In genomic region chr12:76675364-76675763, GRCm38 (mm10) we compare ENCODE assay signal across 21 mouse cellular contexts. TPM values are rescaled to one million over a fixed set of nuclear protein-coding genes. Genes with fewer than 3 reads are reported as not detected.
DNase-seq lines count a peak whose midpoint lies in the region; ATAC-seq and TF ChIP-seq lines count a peak whose summit lies in the region.
"Had no signal": no experiment of that assay in that cellular context is flagged by ENCODE, and none has a peak within 500 bp of the region (broad histone marks: within the 10 kb centered on the region; RNA-seq: fewer than 3 reads in every experiment).

No protein-coding gene starts in this region.

- no peaks in the 10 kb centered on the region for H3K9me3 ChIP-seq in heart, embryonic 11.5 days (replicated peaks; ENCODE audit: control insufficient read depth, low read length)
- H3K9me3 ChIP-seq in liver, embryonic 11.5 days (ENCODE audit: control insufficient read depth, low read length) = no peaks in the 10 kb centered on the region
- no peaks in the 10 kb centered on the region for H3K9me3 ChIP-seq in embryonic facial prominence, embryonic 10.5 days
- no peaks in the 10 kb centered on the region for H3K9me3 ChIP-seq in liver, embryonic 14.5 days (ENCODE audit: control insufficient read depth, low read length)
- H3K9me3 ChIP-seq: embryonic facial prominence, embryonic 13.5 days; hindbrain, embryonic 12.5 days; limb, embryonic 13.5 days; lung, embryonic 15.5 days; neural tube, embryonic 12.5 days had no signal

- intact Hi-C loops in heart, postnatal 36 days (cut with DNase I) = no loop called here

- TF ChIP-seq CTCF in liver, embryonic 14.5 days (IDR thresholded peaks at IDR 0.05; ENCODE audit: low read depth) = no peak

- 60% methylated on average over 5 of the region's 5 CpGs for WGBS in heart, embryonic 11.5 days (ENCODE audit: insufficient replicate concordance)
- 51% methylated on average over 5 of the region's 5 CpGs for WGBS in liver, embryonic 11.5 days
- WGBS in embryonic facial prominence, embryonic 10.5 days = 66% methylated on average over 5 of the region's 5 CpGs
- 25% methylated on average over 5 of the region's 5 CpGs for WGBS in liver, embryonic 14.5 days (ENCODE audit: insufficient replicate concordance)

- no peaks in the 10 kb centered on the region for H3K27me3 ChIP-seq in heart, embryonic 11.5 days (ENCODE audit: control insufficient read depth, insufficient read depth, low read length)
- no peaks in the 10 kb centered on the region for H3K27me3 ChIP-seq in liver, embryonic 11.5 days (replicated peaks; ENCODE audit: control insufficient read depth, insufficient read depth, low read length)
- H3K27me3 ChIP-seq in embryonic facial prominence, embryonic 10.5 days (replicated peaks; ENCODE audit: low read depth, poor library complexity, severe bottlenecking) = 0 out of 2 replicates have a peak, but pooled peaks cover 5% of the 10 kb centered on the region
- no peaks in the 10 kb centered on the region for H3K27me3 ChIP-seq in liver, embryonic 14.5 days (ENCODE audit: control insufficient read depth, insufficient read depth, low read length)
- H3K27me3 ChIP-seq: embryonic facial prominence, embryonic 13.5 days; hindbrain, embryonic 12.5 days; limb, embryonic 13.5 days; lung, embryonic 15.5 days; neural tube, embryonic 12.5 days had no signal

- H3K27ac ChIP-seq in heart, embryonic 11.5 days (ENCODE audit: low read depth, low read length) = peak overlapping the region; percentile 82
- H3K27ac ChIP-seq in liver, embryonic 11.5 days (ENCODE audit: low read depth, low read length) = peak overlapping the region; percentile 94
- peak overlapping the region; percentile 63 for H3K27ac ChIP-seq in embryonic facial prominence, embryonic 10.5 days (replicated peaks)
- peak overlapping the region; percentile 96 for H3K27ac ChIP-seq in liver, embryonic 14.5 days
- H3K27ac ChIP-seq: embryonic facial prominence, embryonic 13.5 days; hindbrain, embryonic 12.5 days; limb, embryonic 13.5 days; lung, embryonic 15.5 days; macrophage; neural tube, embryonic 12.5 days had no signal

- no peak for TF ChIP-seq EP300 in liver, embryonic 14.5 days (IDR thresholded peaks at IDR 0.05; ENCODE audit: low read depth)

- H3K4me3 ChIP-seq in heart, embryonic 11.5 days (ENCODE audit: low read depth, low read length) = no peak overlapping the region
- H3K4me3 ChIP-seq in liver, embryonic 11.5 days (ENCODE audit: low read depth, low read length) = no peak overlapping the region
- H3K4me3 ChIP-seq in embryonic facial prominence, embryonic 10.5 days = no peak overlapping the region
- H3K4me3 ChIP-seq in liver, embryonic 14.5 days (ENCODE audit: insufficient read depth in 1 of 2, low read depth in 2 of 2, low read length in 2 of 2) = peak overlapping the region in 1 of 2 experiments; percentile 3; a peak in 2 of 4 replicates
- H3K4me3 ChIP-seq: embryonic facial prominence, embryonic 13.5 days; hindbrain, embryonic 12.5 days; limb, embryonic 13.5 days; lung, embryonic 15.5 days; neural tube, embryonic 12.5 days had no signal

- peaks cover 67% of the 10 kb centered on the region for H3K4me1 ChIP-seq in heart, embryonic 11.5 days (ENCODE audit: control insufficient read depth, insufficient read depth, low read length)
- H3K4me1 ChIP-seq in liver, embryonic 11.5 days (replicated peaks; ENCODE audit: control insufficient read depth, insufficient read depth, low read length) = peaks cover 88% of the 10 kb centered on the region
- H3K4me1 ChIP-seq in embryonic facial prominence, embryonic 10.5 days = peaks cover 49% of the 10 kb centered on the region
- peaks cover 87 to 88% of the 10 kb centered on the region in 2 experiments for H3K4me1 ChIP-seq in liver, embryonic 14.5 days (replicated peaks; ENCODE audit: control insufficient read depth in 2 of 2, insufficient read depth in 2 of 2, low read length in 1 of 2)
- H3K4me1 ChIP-seq: hindbrain, embryonic 12.5 days; neural tube, embryonic 12.5 days had no signal

- no peak for DNase-seq in heart, postnatal 36 days
- peak; percentile 32 for DNase-seq in liver, embryonic 11.5 days (ENCODE audit: low spot score)
- DNase-seq in liver = no peak
- DNase-seq in embryonic facial prominence, embryonic 10.5 days (ENCODE audit: low spot score) = no peak
- no peak for DNase-seq in liver, embryonic 14.5 days (ENCODE audit: low read depth in 3 of 3, low spot score in 3 of 3)
- DNase-seq in thymus, adult 18-20 months = no peak
- DNase-seq in left cerebral cortex, adult 8-10 months (ENCODE audit: low spot score in 2 of 2) = no peak
- DNase-seq: adrenal gland, adult 8-10 months; cerebellum, adult 9-11 months; kidney, adult 8-10 months; kidney, postnatal 36 days; thymus, adult 2 months had no signal

- ATAC-seq in heart, embryonic 11.5 days (replicated peaks; ENCODE audit: insufficient number of reproducible peaks, low FRiP score, low TSS enrichment) = no peak
- no peak for ATAC-seq in liver, embryonic 11.5 days (replicated peaks; ENCODE audit: low FRiP score)
- no peak for ATAC-seq in liver, embryonic 14.5 days (ENCODE audit: insufficient read depth)
- ATAC-seq: Patski had no signal

- no peaks in the 10 kb centered on the region for H3K36me3 ChIP-seq in heart, embryonic 11.5 days (ENCODE audit: control insufficient read depth, insufficient read depth, low read length)
- H3K36me3 ChIP-seq in liver, embryonic 11.5 days (ENCODE audit: control insufficient read depth, insufficient read depth, low read length) = no peaks in the 10 kb centered on the region
- no peaks in the 10 kb centered on the region for H3K36me3 ChIP-seq in embryonic facial prominence, embryonic 10.5 days (replicated peaks)
- H3K36me3 ChIP-seq in liver, embryonic 14.5 days (replicated peaks; ENCODE audit: control insufficient read depth, insufficient read depth, low read depth) = peaks cover 39% of the 10 kb centered on the region
- H3K36me3 ChIP-seq: embryonic facial prominence, embryonic 13.5 days; hindbrain, embryonic 12.5 days; limb, embryonic 13.5 days; lung, embryonic 15.5 days; neural tube, embryonic 12.5 days had no signal

- H3K4me2 ChIP-seq in heart, embryonic 11.5 days = peak overlapping the region; percentile 39
- peak overlapping the region; percentile 43 for H3K4me2 ChIP-seq in liver, embryonic 11.5 days
- H3K4me2 ChIP-seq in liver, embryonic 14.5 days (ENCODE audit: low read depth) = peak overlapping the region; percentile 80
- H3K4me2 ChIP-seq: embryonic facial prominence, embryonic 13.5 days; hindbrain, embryonic 12.5 days; limb, embryonic 13.5 days; lung, embryonic 15.5 days; midbrain, embryonic 11.5 days; neural tube, embryonic 12.5 days had no signal

- H3K9ac ChIP-seq in heart, embryonic 11.5 days (ENCODE audit: low read depth, low read length) = peak overlapping the region; percentile 69; the same call in 1 of the 2 replicates
- peak overlapping the region; percentile 51 for H3K9ac ChIP-seq in liver, embryonic 11.5 days (ENCODE audit: low read depth, low read length)
- H3K9ac ChIP-seq in liver, embryonic 14.5 days (replicated peaks) = peak overlapping the region; percentile 64
- H3K9ac ChIP-seq: embryonic facial prominence, embryonic 13.5 days; hindbrain, embryonic 12.5 days; limb, embryonic 13.5 days; lung, embryonic 15.5 days; neural tube, embryonic 12.5 days had no signal

RNA-seq across cellular contexts. Expression of gene Sptb, which starts 35.0 kb away (rescaled TPM):
- polyA plus RNA-seq in heart, embryonic 11.5 days (2014; fragmentation: Nextera tagmentation; extraction: Ambion mirVana) = 15.7 and 17.0 TPM in 2 replicates
- total RNA-seq in heart, postnatal 36 days (2021) = 10 to 100 TPM; 88.4 to 94.2 TPM
- 53.4 and 61.2 TPM in 2 replicates for polyA plus RNA-seq in liver, embryonic 11.5 days (2014; fragmentation: Nextera tagmentation; extraction: Ambion mirVana)
- polyA plus RNA-seq in embryonic facial prominence, embryonic 10.5 days (2016; fragmentation: Nextera tagmentation; extraction: Ambion mirVana) = 4.5 and 5.0 TPM in 2 replicates
- 35.4 and 39.7 TPM in 2 replicates for polyA plus RNA-seq in liver, embryonic 14.5 days (2012; rRNA removed)
- 59.4 and 70.4 TPM in 2 replicates for polyA plus RNA-seq in liver, embryonic 14.5 days (2014; fragmentation: Nextera tagmentation; extraction: Ambion mirVana)
- 100 to 1,000 TPM in 2 of 4 experiments, 10 to 100 TPM in 2; 90.8 to 102 (median 98.4) TPM for total RNA-seq in left cerebral cortex, adult 8-10 months (2022)
